Mouse (Mus musculus): ENCODE measurements at regions not wholly inside any gene's neighbourhood (a gene's known extent, or its start where the extent isn't known, plus 50 kb on each side); places are given as distances from the start of the nearest gene placed in this dataset.

GRCm38 (mm10) chr9:116384176-116385076 is 209.3 kb upstream of the Tgfbr2 start:
- Histone ChIP-seq H3K4me3 (no peak overlapping the region), H3K36me3 (no peaks in the 10 kb centered on the region), H3K4me1 (peaks cover 23% of the 10 kb centered on the region), H3K9me3 (no peaks in the 10 kb centered on the region), H3K27me3 (no peaks in the 10 kb centered on the region), H3K4me2 (peak overlapping the region; percentile 50), H3K27ac (peak overlapping the region; percentile 90), H3K9ac (0 out of 2 replicates have a peak overlapping the region, but pooled peaks have one; percentile 12)
- 44% methylated on average over 21 of the region's 21 CpGs for WGBS
- peak; percentile 70; the same call in 1 of the 2 replicates for ATAC-seq (ENCODE audit: borderline replicate concordance, extremely low read depth, low FRiP score, low TSS enrichment)

GRCm38 (mm10) chr9:116383411-116384101 is 208.4 kb upstream of the Tgfbr2 start:
- H3K4me3 ChIP-seq, result peak overlapping the region; percentile 7; the same call in 1 of the 2 replicates
- WGBS, result 12% methylated on average over 18 of the region's 18 CpGs
- H3K9me3 ChIP-seq, result no peaks in the 10 kb centered on the region
- H3K27me3 ChIP-seq, result no peaks in the 10 kb centered on the region
- H3K9ac ChIP-seq, result peak overlapping the region; percentile 12; the same call in 1 of the 2 replicates
- ATAC-seq (ENCODE audit: borderline replicate concordance, extremely low read depth, low FRiP score, low TSS enrichment), result peak; percentile 75
- H3K36me3 ChIP-seq, result no peaks in the 10 kb centered on the region
- peaks cover 23% of the 10 kb centered on the region for H3K4me1 ChIP-seq
- peak overlapping the region; percentile 50 for H3K4me2 ChIP-seq
- H3K27ac ChIP-seq, result peak overlapping the region; percentile 90

GRCm38 (mm10) chr9:116377706-116378105 is 202.5 kb upstream of the Tgfbr2 start:
- no peak overlapping the region for H3K4me3 ChIP-seq
- no peak overlapping the region for H3K9ac ChIP-seq
- H3K4me2 ChIP-seq, result no peak overlapping the region
- peaks cover 15% of the 10 kb centered on the region for H3K4me1 ChIP-seq
- no peaks in the 10 kb centered on the region for H3K9me3 ChIP-seq
- no peaks in the 10 kb centered on the region for H3K36me3 ChIP-seq
- 80% methylated on average over 1 of the region's 1 CpGs for WGBS
- H3K27me3 ChIP-seq, result no peaks in the 10 kb centered on the region
- H3K27ac ChIP-seq, result no peak overlapping the region
- no peak for ATAC-seq (ENCODE audit: borderline replicate concordance, extremely low read depth, low FRiP score, low TSS enrichment)

GRCm38 (mm10) chr9:116375658-116376357 is 200.6 kb upstream of the Tgfbr2 start:
- no peak overlapping the region for H3K27ac ChIP-seq
- ATAC-seq (ENCODE audit: borderline replicate concordance, extremely low read depth, low FRiP score, low TSS enrichment), result peak; percentile 62; the same call in 1 of the 2 replicates

GRCm38 (mm10) chr9:116374343-116374742 is 199.2 kb upstream of the Tgfbr2 start:
- Histone ChIP-seq H3K4me2 (no peak overlapping the region), H3K36me3 (no peaks in the 10 kb centered on the region), H3K4me3 (no peak overlapping the region), H3K4me1 (peaks cover 12% of the 10 kb centered on the region), H3K9me3 (no peaks in the 10 kb centered on the region), H3K27me3 (no peaks in the 10 kb centered on the region), H3K27ac (no peak overlapping the region), H3K9ac (no peak overlapping the region)
- WGBS, result 45% methylated on average over 4 of the region's 4 CpGs
- ATAC-seq (ENCODE audit: borderline replicate concordance, extremely low read depth, low FRiP score, low TSS enrichment), result no peak

More at GRCm38 (mm10) chr9:116375658-116376357, 200.6 kb upstream of the Tgfbr2 start:
- H3K36me3 ChIP-seq, result no peaks in the 10 kb centered on the region
- WGBS, result 41% methylated on average over 12 of the region's 12 CpGs
- no peaks in the 10 kb centered on the region for H3K9me3 ChIP-seq
- H3K9ac ChIP-seq, result no peak overlapping the region
- H3K4me3 ChIP-seq, result no peak overlapping the region
- H3K4me2 ChIP-seq, result no peak overlapping the region
- H3K4me1 ChIP-seq, result peaks cover 12% of the 10 kb centered on the region
- no peaks in the 10 kb centered on the region for H3K27me3 ChIP-seq

- Histone ChIP-seq H3K4me3 (no peak overlapping the region), H3K9me3 (no peaks in the 10 kb centered on the region), H3K4me1 (peaks cover 17% of the 10 kb centered on the region), H3K4me2 (no peak overlapping the region), H3K36me3 (no peaks in the 10 kb centered on the region), H3K27ac (no peak overlapping the region), H3K27me3 (no peaks in the 10 kb centered on the region), H3K9ac (no peak overlapping the region)
- ATAC-seq (ENCODE audit: borderline replicate concordance, extremely low read depth, low FRiP score, low TSS enrichment), result no peak
- 66% methylated on average over 3 of the region's 3 CpGs for WGBS
Observed at GRCm38 (mm10) chr9:116373396-116373795, 198.2 kb upstream of the Tgfbr2 start.

- H3K4me1 ChIP-seq, result 0 out of 2 replicates have a peak, but pooled peaks cover 5% of the 10 kb centered on the region
- no peaks in the 10 kb centered on the region for H3K27me3 ChIP-seq
- H3K4me3 ChIP-seq, result no peak overlapping the region
- H3K9ac ChIP-seq, result no peak overlapping the region
- H3K27ac ChIP-seq, result no peak overlapping the region
- ATAC-seq (ENCODE audit: borderline replicate concordance, extremely low read depth, low FRiP score, low TSS enrichment), result no peak
- no peak overlapping the region for H3K4me2 ChIP-seq
- H3K9me3 ChIP-seq, result no peaks in the 10 kb centered on the region
- H3K36me3 ChIP-seq, result no peaks in the 10 kb centered on the region
Observed at GRCm38 (mm10) chr9:116369059-116369718, 194.0 kb upstream of the Tgfbr2 start.

- Histone ChIP-seq H3K27me3 (no peaks in the 10 kb centered on the region), H3K4me1 (0 out of 2 replicates have a peak, but pooled peaks cover 5% of the 10 kb centered on the region), H3K4me2 (no peak overlapping the region), H3K9ac (no peak overlapping the region), H3K9me3 (no peaks in the 10 kb centered on the region), H3K27ac (no peak overlapping the region), H3K4me3 (no peak overlapping the region), H3K36me3 (no peaks in the 10 kb centered on the region)
- ATAC-seq (ENCODE audit: borderline replicate concordance, extremely low read depth, low FRiP score, low TSS enrichment), result no peak
- 89% methylated on average over 7 of the region's 7 CpGs for WGBS
Observed at GRCm38 (mm10) chr9:116366713-116367112, 191.6 kb upstream of the Tgfbr2 start.

- WGBS, result 63% methylated on average over 9 of the region's 9 CpGs
- no peaks in the 10 kb centered on the region for H3K9me3 ChIP-seq
- no peak for ATAC-seq (ENCODE audit: borderline replicate concordance, extremely low read depth, low FRiP score, low TSS enrichment)
- H3K27me3 ChIP-seq, result no peaks in the 10 kb centered on the region
- H3K4me3 ChIP-seq, result no peak overlapping the region
- H3K27ac ChIP-seq, result no peak overlapping the region
- no peak overlapping the region for H3K9ac ChIP-seq
- no peaks in the 10 kb centered on the region for H3K36me3 ChIP-seq
- 0 out of 2 replicates have a peak, but pooled peaks cover 5% of the 10 kb centered on the region for H3K4me1 ChIP-seq
- H3K4me2 ChIP-seq, result no peak overlapping the region
Observed at GRCm38 (mm10) chr9:116366193-116366592, 191.0 kb upstream of the Tgfbr2 start.

GRCm38 (mm10) chr9:116365701-116366100 is 190.5 kb upstream of the Tgfbr2 start:
- Histone ChIP-seq H3K9me3 (no peaks in the 10 kb centered on the region), H3K4me3 (no peak overlapping the region), H3K36me3 (no peaks in the 10 kb centered on the region), H3K9ac (no peak overlapping the region), H3K27ac (no peak overlapping the region), H3K4me2 (no peak overlapping the region), H3K4me1 (0 out of 2 replicates have a peak, but pooled peaks cover 5% of the 10 kb centered on the region), H3K27me3 (no peaks in the 10 kb centered on the region)
- no peak for ATAC-seq (ENCODE audit: borderline replicate concordance, extremely low read depth, low FRiP score, low TSS enrichment)
- 73% methylated on average over 3 of the region's 3 CpGs for WGBS

GRCm38 (mm10) chr9:116365016-116365685 is 190.0 kb upstream of the Tgfbr2 start:
- Histone ChIP-seq H3K9ac (no peak overlapping the region), H3K27ac (no peak overlapping the region), H3K4me2 (no peak overlapping the region), H3K36me3 (no peaks in the 10 kb centered on the region), H3K27me3 (no peaks in the 10 kb centered on the region), H3K9me3 (no peaks in the 10 kb centered on the region), H3K4me1 (0 out of 2 replicates have a peak, but pooled peaks cover 5% of the 10 kb centered on the region), H3K4me3 (no peak overlapping the region)
- WGBS, result 73% methylated on average over 12 of the region's 12 CpGs
- no peak for ATAC-seq (ENCODE audit: borderline replicate concordance, extremely low read depth, low FRiP score, low TSS enrichment)
